Mouse (Mus musculus) liver, embryonic 15.5 days (tissue): ENCODE measurements around the gene Nnat. TPM values are rescaled to one million over a fixed set of nuclear protein-coding genes. Genes with fewer than 3 reads are reported as not detected.

ENCODE experiments used
- ATAC-seq: fragments of 200-750 bp; cut with Nextera tagmentation; 2 replicates; pipeline ENCODE4 v1.8.0; 2017; ENCODE audit warnings: moderate number of reproducible peaks, mild to moderate bottlenecking, moderate library complexity; ENCODE audit not compliant: insufficient read depth
- H3K27ac ChIP-seq: fragments of 300-500 bp; sonication (generic); replicated peaks from 2 replicates; pipeline ENCODE4 v1.5.1; 2015; ENCODE audit warnings: mild to moderate bottlenecking, inconsistent platforms
- H3K27me3 ChIP-seq: fragments of 300-500 bp; sonication (generic); 2 replicates; pipeline ENCODE4 v1.6.1; 2015; ENCODE audit warnings: mild to moderate bottlenecking, inconsistent platforms
- H3K36me3 ChIP-seq: fragments of 300-500 bp; sonication (generic); replicated peaks from 2 replicates; pipeline ENCODE4 v1.6.1; 2015; ENCODE audit warnings: moderate library complexity, mild to moderate bottlenecking, inconsistent platforms
- H3K4me1 ChIP-seq: fragments of 300-500 bp; sonication (generic); replicated peaks from 2 replicates; pipeline ENCODE4 v1.6.1; 2015; ENCODE audit warnings: inconsistent platforms
- H3K4me2 ChIP-seq: fragments of 300-500 bp; sonication (generic); 2 replicates; pipeline ENCODE4 v1.6.1; 2015; ENCODE audit warnings: moderate library complexity, mild to moderate bottlenecking, inconsistent platforms
- H3K4me3 ChIP-seq: fragments of 300-500 bp; sonication (generic); replicated peaks from 2 replicates; pipeline ENCODE4 v1.5.1; 2015; ENCODE audit warnings: mild to moderate bottlenecking, inconsistent platforms
- H3K9ac ChIP-seq: fragments of 300-500 bp; sonication (generic); 2 replicates; pipeline ENCODE4 v1.6.1; 2015; ENCODE audit warnings: moderate library complexity, mild to moderate bottlenecking, inconsistent platforms
- H3K9me3 ChIP-seq: fragments of 300-500 bp; sonication (generic); replicated peaks from 2 replicates; pipeline ENCODE4 v1.6.1; 2016; ENCODE audit warnings: inconsistent platforms
- WGBS: fragments of 180-500 bp; shearing (Covaris S2); methylation state at CpG from one replicate; pipeline ENCODE4 v1.1.7; 2015; ENCODE audit warnings: mixed read lengths; ENCODE audit not compliant: insufficient replicate concordance; 5-methylcytosine and 5-hydroxymethylcytosine counted together
- polyA plus RNA-seq: library from polyadenylated mRNA; unstranded; fragments of >200 nt; fragmentation: Nextera tagmentation; extraction: Ambion mirVana; gene quantifications from 2 replicates; pipeline ENCODE4 v1.2.1, GENCODE M21; 2015

The Nnat gene
- 15.5 and 17.1 TPM in 2 replicates for polyA plus RNA-seq

GRCm38 (mm10) chr2:157559858-157560257, at the start of gene Nnat:
Gene Nnat, plus strand, starts transcription at chr2:157560078.
- Histone ChIP-seq H3K4me3 (peak within 1 kb of the TSS; percentile 22), H3K9ac (no peak within 1 kb of the TSS)
- WGBS: 56% methylated on average over 27 of the region's 27 CpGs

DNA sequence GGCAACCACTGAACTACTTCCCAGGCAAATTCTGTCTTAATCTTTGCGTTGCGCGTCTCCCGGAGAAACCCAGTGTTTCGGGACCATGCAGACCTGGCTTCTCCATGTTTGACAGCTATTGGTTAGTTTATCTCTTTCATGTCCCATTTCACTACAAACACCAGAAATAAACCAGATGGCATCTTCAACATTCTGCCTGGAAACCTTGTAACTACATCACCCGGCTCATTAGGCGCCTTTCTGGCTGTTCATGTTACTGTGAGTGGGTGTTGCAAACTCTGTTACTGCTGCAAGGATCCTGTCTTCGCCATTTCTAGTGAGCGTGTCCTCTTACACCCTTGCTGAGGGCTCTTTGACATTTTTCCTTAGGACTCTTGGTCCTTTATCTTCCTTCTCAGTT, 47.0 kb upstream of the Nnat start:
- no peaks in the 10 kb centered on the region; the same call in 1 of the 2 replicates for H3K4me1 ChIP-seq
- H3K9ac ChIP-seq: no peak overlapping the region
- 77% methylated on average over 9 of the region's 9 CpGs for WGBS
- no peak for ATAC-seq
- no peaks in the 10 kb centered on the region for H3K9me3 ChIP-seq
- H3K4me3 ChIP-seq: no peak overlapping the region
- no peaks in the 10 kb centered on the region for H3K27me3 ChIP-seq
- no peak overlapping the region for H3K27ac ChIP-seq
- H3K4me2 ChIP-seq: no peak overlapping the region
- H3K36me3 ChIP-seq: no peaks in the 10 kb centered on the region

More at GRCm38 (mm10) chr2:157559858-157560257, at the start of gene Nnat:
- Histone ChIP-seq H3K9me3 (no peaks in the 10 kb centered on the region), H3K27ac (no peak within 1 kb of the TSS), H3K27me3 (peaks cover 42% of the 10 kb centered on the region), H3K4me2 (peak within 1 kb of the TSS; percentile 46), H3K36me3 (peaks cover 14% of the 10 kb centered on the region; the same call in 1 of the 2 replicates), H3K4me1 (peaks cover 10% of the 10 kb centered on the region; the same call in 1 of the 2 replicates)
- ATAC-seq: no peak

DNA sequence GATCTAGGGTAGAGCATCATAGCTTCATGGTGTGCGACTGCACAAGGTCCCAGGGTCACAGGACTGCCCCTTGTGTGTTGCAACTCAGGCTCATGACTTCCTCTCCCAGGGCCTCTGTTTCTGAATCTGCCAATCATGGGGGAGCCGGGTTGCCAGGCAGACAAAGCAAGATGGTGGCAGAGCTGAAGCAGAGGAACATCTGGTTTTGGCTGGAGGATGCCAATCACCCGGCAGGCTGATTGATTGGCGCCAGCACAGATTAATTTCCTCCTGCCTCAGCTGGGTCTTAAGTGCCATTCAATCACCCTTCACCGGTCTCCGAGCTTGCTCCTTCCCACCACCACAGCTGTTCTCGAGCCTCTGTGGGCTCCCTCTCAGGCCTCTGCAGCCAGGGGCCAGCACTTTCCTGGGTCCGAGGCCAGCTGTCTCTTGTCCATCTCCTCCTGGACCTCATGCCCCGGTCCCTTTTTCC, 46.1 kb upstream of the Nnat start:
- no peaks in the 10 kb centered on the region for H3K27me3 ChIP-seq
- peak; percentile 54; the same call in 1 of the 2 replicates for ATAC-seq
- 26% methylated on average over 9 of the region's 9 CpGs for WGBS

GRCm38 (mm10) chr2:157514353-157514752, 45.5 kb upstream of the Nnat start:
- ATAC-seq: no peak
- 37% methylated on average over 4 of the region's 4 CpGs for WGBS
- Histone ChIP-seq H3K9ac (no peak overlapping the region), H3K27ac (no peak overlapping the region), H3K27me3 (no peaks in the 10 kb centered on the region), H3K4me2 (no peak overlapping the region), H3K4me1 (no peaks in the 10 kb centered on the region; the same call in 1 of the 2 replicates), H3K4me3 (no peak overlapping the region), H3K9me3 (no peaks in the 10 kb centered on the region), H3K36me3 (no peaks in the 10 kb centered on the region)

More for the DNA sequence above, 46.1 kb upstream of the Nnat start:
- Histone ChIP-seq H3K4me3 (no peak overlapping the region), H3K9me3 (no peaks in the 10 kb centered on the region), H3K4me1 (no peaks in the 10 kb centered on the region; the same call in 1 of the 2 replicates), H3K27ac (no peak overlapping the region), H3K9ac (no peak overlapping the region), H3K4me2 (no peak overlapping the region), H3K36me3 (no peaks in the 10 kb centered on the region)

DNA sequence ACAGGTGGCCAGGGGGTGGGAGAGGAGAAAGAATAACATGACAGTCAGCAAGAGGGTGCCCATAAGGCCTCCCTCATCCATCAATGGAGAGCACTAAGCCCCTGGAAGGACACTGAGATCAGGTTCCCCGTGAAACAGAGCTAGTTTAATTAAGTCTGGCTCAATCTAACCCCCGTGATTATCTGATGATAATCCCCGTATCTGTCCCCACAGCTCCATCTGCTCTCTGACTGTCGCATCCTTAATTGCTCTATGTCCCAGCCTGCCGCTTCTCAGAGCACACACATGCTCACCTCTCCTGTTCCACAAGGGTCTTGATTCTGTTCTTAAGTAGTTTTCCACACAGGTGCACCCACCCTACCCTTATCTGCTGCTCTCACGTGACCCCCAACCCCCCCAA, 42.4 kb upstream of the Nnat start:
- no peaks in the 10 kb centered on the region; the same call in 1 of the 2 replicates for H3K4me1 ChIP-seq
- H3K4me3 ChIP-seq: no peak overlapping the region
- H3K27ac ChIP-seq: no peak overlapping the region
- no peaks in the 10 kb centered on the region for H3K27me3 ChIP-seq
- no peak overlapping the region for H3K4me2 ChIP-seq
- H3K9ac ChIP-seq: no peak overlapping the region
- H3K36me3 ChIP-seq: no peaks in the 10 kb centered on the region
- no peak for ATAC-seq
- 48% methylated on average over 6 of the region's 6 CpGs for WGBS
- no peaks in the 10 kb centered on the region for H3K9me3 ChIP-seq

GRCm38 (mm10) chr2:157518451-157518850, 41.4 kb upstream of the Nnat start:
- no peak for ATAC-seq
- Histone ChIP-seq H3K9ac (no peak overlapping the region), H3K27ac (no peak overlapping the region), H3K27me3 (no peaks in the 10 kb centered on the region), H3K9me3 (no peaks in the 10 kb centered on the region), H3K36me3 (no peaks in the 10 kb centered on the region), H3K4me2 (no peak overlapping the region), H3K4me3 (no peak overlapping the region), H3K4me1 (no peaks in the 10 kb centered on the region; the same call in 1 of the 2 replicates)
- WGBS: 54% methylated on average over 7 of the region's 7 CpGs

- Histone ChIP-seq H3K9me3 (no peaks in the 10 kb centered on the region), H3K9ac (no peak overlapping the region), H3K4me1 (no peaks in the 10 kb centered on the region), H3K27me3 (no peaks in the 10 kb centered on the region), H3K36me3 (no peaks in the 10 kb centered on the region), H3K4me3 (no peak overlapping the region), H3K4me2 (no peak overlapping the region), H3K27ac (no peak overlapping the region)
- 54% methylated on average over 6 of the region's 6 CpGs for WGBS
- no peak for ATAC-seq
Observed at GRCm38 (mm10) chr2:157519452-157519851, 40.4 kb upstream of the Nnat start.

- Histone ChIP-seq H3K4me2 (no peak overlapping the region), H3K27me3 (0 out of 2 replicates have a peak, but pooled peaks cover under 1% of the 10 kb centered on the region), H3K4me3 (no peak overlapping the region), H3K36me3 (no peaks in the 10 kb centered on the region), H3K9me3 (no peaks in the 10 kb centered on the region), H3K27ac (no peak overlapping the region), H3K9ac (no peak overlapping the region), H3K4me1 (no peaks in the 10 kb centered on the region)
- ATAC-seq: no peak
- 44% methylated on average over 5 of the region's 5 CpGs for WGBS
Observed at GRCm38 (mm10) chr2:157520496-157520895, 39.4 kb upstream of the Nnat start.

DNA sequence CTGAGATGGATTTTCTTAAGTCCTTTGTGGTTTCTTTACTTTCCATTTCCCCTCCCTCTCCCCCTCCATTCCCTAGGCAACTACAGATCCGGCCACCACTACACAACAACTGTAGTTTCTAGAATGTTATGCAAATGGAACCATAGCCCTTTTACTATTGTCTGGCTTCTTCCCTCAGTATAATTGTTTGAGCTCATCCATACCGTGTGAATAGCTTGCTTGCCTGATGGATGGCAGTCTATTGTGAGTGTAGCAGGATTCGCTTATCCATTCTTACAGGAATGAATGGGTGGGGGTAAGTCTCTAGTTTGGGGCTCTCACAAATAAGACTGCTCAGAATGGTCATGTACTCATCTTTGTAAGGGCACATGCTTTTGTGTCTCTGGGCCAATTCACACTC, 37.3 kb upstream of the Nnat start:
- H3K4me1 ChIP-seq: no peaks in the 10 kb centered on the region
- no peak overlapping the region for H3K4me3 ChIP-seq
- no peaks in the 10 kb centered on the region for H3K9me3 ChIP-seq
- WGBS: 50% methylated on average over 3 of the region's 3 CpGs
- H3K27me3 ChIP-seq: peaks cover 8% of the 10 kb centered on the region; the same call in 1 of the 2 replicates
- no peak overlapping the region for H3K4me2 ChIP-seq
- no peak for ATAC-seq
- H3K36me3 ChIP-seq: no peaks in the 10 kb centered on the region
- no peak overlapping the region for H3K9ac ChIP-seq
- H3K27ac ChIP-seq: no peak overlapping the region

- Histone ChIP-seq H3K27me3 (peaks cover 11% of the 10 kb centered on the region; the same call in 1 of the 2 replicates), H3K4me1 (no peaks in the 10 kb centered on the region), H3K9me3 (no peaks in the 10 kb centered on the region), H3K4me3 (no peak overlapping the region), H3K36me3 (no peaks in the 10 kb centered on the region), H3K4me2 (no peak overlapping the region), H3K9ac (no peak overlapping the region), H3K27ac (no peak overlapping the region)
- no peak for ATAC-seq
- 58% methylated on average over 13 of the region's 13 CpGs for WGBS
Observed at GRCm38 (mm10) chr2:157530056-157530955, 29.6 kb upstream of the Nnat start.

DNA sequence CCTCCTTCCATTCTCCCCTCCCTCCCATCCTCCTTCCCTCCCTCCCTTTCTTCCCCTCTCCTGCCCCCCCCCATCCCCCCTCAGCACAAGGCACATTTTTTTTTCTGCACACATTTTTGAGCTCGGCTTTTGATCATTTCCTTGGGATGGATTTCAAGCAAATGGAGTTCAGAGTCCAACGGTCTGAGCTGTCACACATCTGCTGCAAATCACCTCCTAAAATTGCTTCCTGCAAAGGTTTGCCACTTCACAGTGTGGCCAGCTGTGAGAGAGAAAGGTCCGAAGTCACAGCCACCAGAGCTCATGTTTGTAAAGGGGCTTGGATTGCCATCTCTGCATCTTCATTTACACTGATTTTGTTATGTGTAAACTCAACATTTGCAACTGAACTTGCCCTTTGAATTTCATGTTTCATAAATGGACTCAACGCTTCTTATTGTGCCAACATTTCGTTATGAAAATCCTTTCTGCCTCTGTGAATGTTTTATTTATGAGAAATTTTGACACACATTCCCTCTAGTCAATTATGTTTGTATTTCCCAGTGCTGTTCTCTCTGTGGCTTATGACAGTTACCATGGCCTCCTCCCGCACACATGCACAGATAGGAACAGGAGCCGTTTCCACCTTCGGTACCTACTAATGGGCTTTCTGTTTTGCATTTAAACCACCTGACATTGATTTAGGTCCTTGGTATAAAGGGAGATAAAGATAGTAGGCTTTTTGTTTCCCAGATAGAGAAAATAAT, 28.0 kb upstream of the Nnat start:
- no peak overlapping the region for H3K27ac ChIP-seq
- no peak overlapping the region for H3K9ac ChIP-seq
- no peaks in the 10 kb centered on the region for H3K4me1 ChIP-seq
- WGBS: 51% methylated on average over 8 of the region's 8 CpGs
- no peaks in the 10 kb centered on the region for H3K9me3 ChIP-seq
- no peak overlapping the region for H3K4me2 ChIP-seq
- no peak for ATAC-seq
- H3K27me3 ChIP-seq: 0 out of 2 replicates have a peak, but pooled peaks cover 3% of the 10 kb centered on the region
- H3K36me3 ChIP-seq: no peaks in the 10 kb centered on the region
- H3K4me3 ChIP-seq: no peak overlapping the region
